Mouse (Mus musculus): ENCODE results near the gene Gm10153. TPM values are rescaled to one million over a fixed set of nuclear protein-coding genes. Genes with fewer than 3 reads are reported as not detected.
"Not testable (repeated sequence)": the region's sequence is repeated elsewhere in the genome, so short reads cannot be mapped to it uniquely, and the experiment has no call there.

Gene Gm10153
- polyA plus RNA-seq, 1 experiment from 2014 or later = not detected

- Histone ChIP-seq H3K27me3 (ENCODE audit: control insufficient read depth, insufficient read depth, low read depth, low read length) (no peaks in the 10 kb centered on the region), H3K4me1 (ENCODE audit: control insufficient read depth, low read depth, low read length) (no peaks in the 10 kb centered on the region), H3K9me3 (replicated peaks; ENCODE audit: control insufficient read depth, low read length) (no peaks in the 10 kb centered on the region), H3K27ac (ENCODE audit: low read length) (no peak overlapping the region), H3K36me3 (ENCODE audit: control insufficient read depth, insufficient read depth) (no peaks in the 10 kb centered on the region), H3K4me3 (ENCODE audit: low read depth, low read length) (no peak overlapping the region), H3K9ac (ENCODE audit: low read depth, low read length) (no peak overlapping the region), H3K4me2 (ENCODE audit: low read depth, low read length) (no peak overlapping the region)
- no peak for ATAC-seq (ENCODE audit: low read depth)
- WGBS (ENCODE audit: insufficient replicate concordance) = 56% methylated on average over 2 of the region's 2 CpGs
Measured at GRCm38 (mm10) chr7:142198748-142199147, 8.6 kb upstream of the Gm10153 start.

DNA sequence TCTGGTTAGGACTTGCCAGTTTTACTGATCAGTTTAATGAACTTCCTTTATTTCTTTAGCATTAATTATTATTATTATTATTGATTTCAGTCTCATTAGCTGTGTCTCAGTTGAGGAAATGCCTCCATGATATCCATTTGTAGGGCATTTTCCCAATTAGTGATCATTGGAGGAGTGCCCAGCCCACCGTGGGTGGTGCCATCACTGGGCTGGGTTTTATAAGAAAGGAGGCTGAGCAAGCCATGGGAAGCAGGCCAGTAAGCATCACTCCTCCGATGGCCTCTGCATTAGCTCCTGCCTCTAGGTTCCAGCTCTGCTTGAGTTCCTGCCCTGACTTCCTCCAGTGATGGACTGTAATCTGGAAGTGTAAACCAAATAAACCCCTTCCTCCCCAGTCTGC lies 2.0 kb downstream of the Gm10153 start:
- no peaks in the 10 kb centered on the region for H3K36me3 ChIP-seq (ENCODE audit: control insufficient read depth, insufficient read depth)
- H3K4me1 ChIP-seq (ENCODE audit: control insufficient read depth, low read depth, low read length) = no peaks in the 10 kb centered on the region
- no peak for ATAC-seq (ENCODE audit: low read depth)
- WGBS (ENCODE audit: insufficient replicate concordance) = 62% methylated on average over 2 of the region's 2 CpGs
- no peaks in the 10 kb centered on the region for H3K9me3 ChIP-seq (replicated peaks; ENCODE audit: control insufficient read depth, low read length)
- no peak overlapping the region for H3K4me3 ChIP-seq (ENCODE audit: low read depth, low read length)
- H3K27me3 ChIP-seq (ENCODE audit: control insufficient read depth, insufficient read depth, low read depth, low read length) = no peaks in the 10 kb centered on the region
- no peak overlapping the region for H3K9ac ChIP-seq (ENCODE audit: low read depth, low read length)
- H3K27ac ChIP-seq (ENCODE audit: low read length) = no peak overlapping the region
- no peak overlapping the region for H3K4me2 ChIP-seq (ENCODE audit: low read depth, low read length)

DNA sequence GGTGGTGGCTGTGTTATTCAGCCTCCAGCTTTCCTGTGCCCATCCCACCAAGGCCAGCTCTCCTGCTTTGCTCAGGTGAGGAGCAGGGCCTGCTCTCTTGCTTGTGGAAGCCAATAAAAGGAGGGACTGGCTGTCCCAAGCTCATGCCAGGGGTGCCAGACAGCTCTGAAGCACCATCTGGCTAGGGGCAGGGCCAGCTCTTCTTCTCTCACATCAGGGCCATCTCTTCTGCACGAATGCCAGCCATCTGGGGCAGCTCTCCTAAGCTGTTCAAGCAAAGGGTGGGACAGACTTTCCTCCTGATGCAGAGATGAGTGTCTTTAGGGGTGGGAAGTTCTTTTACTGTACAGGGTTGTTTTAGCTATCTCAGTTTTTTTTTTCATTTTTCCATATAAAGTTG lies 9.2 kb downstream of the Gm10153 start:
- Histone ChIP-seq H3K27ac (ENCODE audit: low read length) (no peak overlapping the region), H3K4me1 (ENCODE audit: control insufficient read depth, low read depth, low read length) (no peaks in the 10 kb centered on the region), H3K9me3 (replicated peaks; ENCODE audit: control insufficient read depth, low read length) (no peaks in the 10 kb centered on the region), H3K27me3 (ENCODE audit: control insufficient read depth, insufficient read depth, low read depth, low read length) (no peaks in the 10 kb centered on the region), H3K4me3 (ENCODE audit: low read depth, low read length) (no peak overlapping the region), H3K9ac (ENCODE audit: low read depth, low read length) (no peak overlapping the region), H3K36me3 (ENCODE audit: control insufficient read depth, insufficient read depth) (no peaks in the 10 kb centered on the region), H3K4me2 (ENCODE audit: low read depth, low read length) (no peak overlapping the region)
- WGBS (ENCODE audit: insufficient replicate concordance) = 21% methylated on average over 1 of the region's 1 CpGs
- no peak for ATAC-seq (ENCODE audit: low read depth)

GRCm38 (mm10) chr7:142178685-142179084 lies 11.5 kb downstream of the Gm10153 start:
- Histone ChIP-seq H3K27me3 (ENCODE audit: control insufficient read depth, insufficient read depth, low read depth, low read length) (no peaks in the 10 kb centered on the region), H3K9ac (ENCODE audit: low read depth, low read length) (no peak overlapping the region), H3K27ac (ENCODE audit: low read length) (no peak overlapping the region), H3K4me2 (ENCODE audit: low read depth, low read length) (no peak overlapping the region), H3K36me3 (ENCODE audit: control insufficient read depth, insufficient read depth) (no peaks in the 10 kb centered on the region), H3K9me3 (replicated peaks; ENCODE audit: control insufficient read depth, low read length) (no peaks in the 10 kb centered on the region), H3K4me1 (ENCODE audit: control insufficient read depth, low read depth, low read length) (no peaks in the 10 kb centered on the region), H3K4me3 (ENCODE audit: low read depth, low read length) (no peak overlapping the region)
- ATAC-seq (ENCODE audit: low read depth) = no peak
- WGBS (ENCODE audit: insufficient replicate concordance) = 55% methylated on average over 1 of the region's 1 CpGs

DNA sequence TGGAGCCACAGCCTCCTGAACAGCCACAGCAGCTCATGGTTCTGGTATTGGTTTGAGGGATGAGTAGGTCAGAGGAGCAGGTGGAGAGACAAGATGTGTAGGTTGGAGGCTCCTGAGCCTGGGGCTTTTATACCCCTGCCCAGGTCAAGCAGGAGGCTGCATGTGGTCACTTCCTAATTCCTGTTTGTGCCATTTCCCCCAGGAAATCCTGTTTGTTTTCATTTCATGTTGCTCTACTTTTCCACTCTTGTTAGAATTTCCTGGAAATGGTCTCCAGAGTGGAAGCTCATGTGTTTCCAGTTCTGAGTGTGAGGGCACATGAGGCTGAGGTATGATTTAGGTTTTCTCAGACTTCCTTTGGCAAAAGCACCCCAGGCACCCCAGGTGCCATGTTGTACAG lies 14.3 kb downstream of the Gm10153 start, which contains the start of gene Krtap5-2:
Gene Krtap5-2, minus strand, starts transcription at position 101 of the 400 bp plus-strand sequence.
- not testable (repeated sequence) for H3K27ac ChIP-seq (ENCODE audit: low read length); H3K9ac ChIP-seq (ENCODE audit: low read depth, low read length); H3K4me1 ChIP-seq (ENCODE audit: control insufficient read depth, low read depth, low read length); H3K27me3 ChIP-seq (ENCODE audit: control insufficient read depth, insufficient read depth, low read depth, low read length); H3K36me3 ChIP-seq (ENCODE audit: control insufficient read depth, insufficient read depth); ATAC-seq (ENCODE audit: low read depth); H3K4me3 ChIP-seq (ENCODE audit: low read depth, low read length); H3K9me3 ChIP-seq (replicated peaks; ENCODE audit: control insufficient read depth, low read length); H3K4me2 ChIP-seq (ENCODE audit: low read depth, low read length)

GRCm38 (mm10) chr7:142169836-142170235 lies 20.4 kb downstream of the Gm10153 start:
- WGBS (ENCODE audit: insufficient replicate concordance) = 36% methylated on average over 3 of the region's 3 CpGs
- no peak overlapping the region for H3K9ac ChIP-seq (ENCODE audit: low read depth, low read length)
- H3K4me3 ChIP-seq (ENCODE audit: low read depth, low read length) = no peak overlapping the region
- no peaks in the 10 kb centered on the region for H3K36me3 ChIP-seq (ENCODE audit: control insufficient read depth, insufficient read depth)
- H3K4me2 ChIP-seq (ENCODE audit: low read depth, low read length) = no peak overlapping the region
- no peaks in the 10 kb centered on the region for H3K27me3 ChIP-seq (ENCODE audit: control insufficient read depth, insufficient read depth, low read depth, low read length)
- no peak for ATAC-seq (ENCODE audit: low read depth)
- H3K27ac ChIP-seq (ENCODE audit: low read length) = no peak overlapping the region
- no peaks in the 10 kb centered on the region for H3K9me3 ChIP-seq (replicated peaks; ENCODE audit: control insufficient read depth, low read length)
- H3K4me1 ChIP-seq (ENCODE audit: control insufficient read depth, low read depth, low read length) = no peaks in the 10 kb centered on the region

- H3K27me3 ChIP-seq (ENCODE audit: control insufficient read depth, insufficient read depth, low read depth, low read length); ATAC-seq (ENCODE audit: low read depth); H3K4me2 ChIP-seq (ENCODE audit: low read depth, low read length); H3K4me1 ChIP-seq (ENCODE audit: control insufficient read depth, low read depth, low read length); H3K36me3 ChIP-seq (ENCODE audit: control insufficient read depth, insufficient read depth); H3K9me3 ChIP-seq (replicated peaks; ENCODE audit: control insufficient read depth, low read length); H3K9ac ChIP-seq (ENCODE audit: low read depth, low read length); H3K27ac ChIP-seq (ENCODE audit: low read length); H3K4me3 ChIP-seq (ENCODE audit: low read depth, low read length): not testable (repeated sequence)
Measured at GRCm38 (mm10) chr7:142165639-142166038, 24.6 kb downstream of the Gm10153 start, which contains the start of gene Gm4553. Gene Gm4553 (minus strand): TSS chr7:142165739.

GRCm38 (mm10) chr7:142159366-142159765 lies 30.8 kb downstream of the Gm10153 start:
- Histone ChIP-seq H3K27ac (ENCODE audit: low read length) (no peak overlapping the region), H3K4me2 (ENCODE audit: low read depth, low read length) (no peak overlapping the region), H3K27me3 (ENCODE audit: control insufficient read depth, insufficient read depth, low read depth, low read length) (no peaks in the 10 kb centered on the region), H3K36me3 (ENCODE audit: control insufficient read depth, insufficient read depth) (no peaks in the 10 kb centered on the region), H3K4me1 (ENCODE audit: control insufficient read depth, low read depth, low read length) (no peaks in the 10 kb centered on the region), H3K9ac (ENCODE audit: low read depth, low read length) (no peak overlapping the region), H3K4me3 (ENCODE audit: low read depth, low read length) (no peak overlapping the region), H3K9me3 (replicated peaks; ENCODE audit: control insufficient read depth, low read length) (no peaks in the 10 kb centered on the region)
- no peak for ATAC-seq (ENCODE audit: low read depth)
- 82% methylated on average over 3 of the region's 3 CpGs for WGBS (ENCODE audit: insufficient replicate concordance)

DNA sequence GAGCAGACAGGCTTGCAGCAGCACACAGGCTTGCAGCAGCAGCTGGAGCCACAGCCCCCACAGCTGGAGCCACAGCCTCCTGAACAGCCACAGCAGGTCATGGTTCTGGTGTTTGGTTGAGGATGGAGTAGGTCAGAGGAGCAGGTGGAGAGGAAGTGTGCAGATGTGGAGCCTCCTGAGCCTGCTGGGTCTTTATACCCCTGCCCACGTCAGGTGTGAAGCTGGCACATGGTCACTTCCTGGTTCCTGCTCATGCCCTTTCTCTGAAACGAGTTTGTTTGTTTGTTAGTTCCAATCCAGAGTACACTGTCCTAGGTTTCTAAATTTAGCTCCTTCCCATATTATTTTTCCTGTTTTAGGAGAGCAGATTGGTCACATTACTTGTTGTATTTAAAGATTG lies 33.2 kb downstream of the Gm10153 start, which contains the start of gene Gm29735:
Gene Gm29735, minus strand, starts transcription at position 101 of the 400 bp plus-strand sequence.
- not testable (repeated sequence) for H3K27ac ChIP-seq (ENCODE audit: low read length); H3K9me3 ChIP-seq (replicated peaks; ENCODE audit: control insufficient read depth, low read length); H3K27me3 ChIP-seq (ENCODE audit: control insufficient read depth, insufficient read depth, low read depth, low read length); H3K4me2 ChIP-seq (ENCODE audit: low read depth, low read length); H3K4me1 ChIP-seq (ENCODE audit: control insufficient read depth, low read depth, low read length); H3K4me3 ChIP-seq (ENCODE audit: low read depth, low read length); ATAC-seq (ENCODE audit: low read depth); H3K36me3 ChIP-seq (ENCODE audit: control insufficient read depth, insufficient read depth); H3K9ac ChIP-seq (ENCODE audit: low read depth, low read length)
- 26% methylated on average over 2 of the region's 2 CpGs for WGBS (ENCODE audit: insufficient replicate concordance)

DNA sequence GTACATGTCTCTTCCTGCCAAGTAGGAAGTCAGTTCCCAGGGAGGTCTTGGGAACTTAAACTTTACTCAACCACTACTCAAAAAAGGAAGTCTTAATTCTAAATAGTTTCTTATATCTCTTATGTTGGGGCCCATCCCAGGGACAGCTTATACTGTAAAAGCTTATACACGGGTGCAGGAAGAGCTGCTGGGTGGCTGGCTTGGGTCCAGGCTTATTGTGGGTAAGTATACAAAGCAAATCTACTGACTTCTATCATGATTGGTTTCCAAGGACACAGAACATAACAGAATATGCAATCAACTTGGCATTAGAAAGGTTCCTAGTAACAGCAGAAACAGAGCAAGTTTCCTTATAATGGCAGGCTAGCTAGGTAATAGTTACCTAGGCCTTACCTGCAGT lies 34.9 kb downstream of the Gm10153 start:
- no peaks in the 10 kb centered on the region for H3K4me1 ChIP-seq (ENCODE audit: control insufficient read depth, low read depth, low read length)
- no peak overlapping the region for H3K27ac ChIP-seq (ENCODE audit: low read length)
- WGBS (ENCODE audit: insufficient replicate concordance) = 27% methylated on average over 1 of the region's 1 CpGs
- no peaks in the 10 kb centered on the region for H3K9me3 ChIP-seq (replicated peaks; ENCODE audit: control insufficient read depth, low read length)
- no peaks in the 10 kb centered on the region for H3K36me3 ChIP-seq (ENCODE audit: control insufficient read depth, insufficient read depth)
- H3K4me3 ChIP-seq (ENCODE audit: low read depth, low read length) = no peak overlapping the region
- no peak overlapping the region for H3K4me2 ChIP-seq (ENCODE audit: low read depth, low read length)
- no peaks in the 10 kb centered on the region for H3K27me3 ChIP-seq (ENCODE audit: control insufficient read depth, insufficient read depth, low read depth, low read length)
- H3K9ac ChIP-seq (ENCODE audit: low read depth, low read length) = no peak overlapping the region
- ATAC-seq (ENCODE audit: low read depth) = no peak
